Comparison of ENCODE assay signal across 20 mouse cellular contexts in the genomic region with DNA sequence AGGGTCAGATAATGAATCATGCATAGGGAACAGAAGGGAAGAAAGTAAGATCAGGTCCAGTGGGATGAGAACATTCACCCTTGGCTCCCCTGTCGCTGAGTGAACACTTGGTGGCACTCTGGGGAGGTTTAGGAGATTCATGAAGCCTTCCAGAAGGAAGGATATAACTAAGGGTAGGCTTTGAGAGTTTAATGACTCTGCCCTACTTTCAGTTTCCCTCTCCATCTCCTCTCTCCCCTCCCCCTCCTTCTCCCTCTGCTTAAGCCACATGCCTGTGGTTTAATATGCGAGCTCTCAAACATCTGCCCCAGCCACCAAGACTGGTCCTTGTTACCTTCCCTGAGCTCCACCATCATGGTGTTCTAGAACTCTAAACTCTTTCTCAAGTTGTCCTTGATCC.
DNase-seq lines count a peak whose midpoint lies in the region; ATAC-seq and TF ChIP-seq lines count a peak whose summit lies in the region.
"Had no signal": no experiment of that assay in that cellular context is flagged by ENCODE, and none has a peak within 500 bp of the region (broad histone marks: within the 10 kb centered on the region; RNA-seq: fewer than 3 reads in every experiment).

No protein-coding gene starts in this region.

- no peaks in the 10 kb centered on the region for H3K79me2 ChIP-seq in heart, adult 2 months (replicated peaks; ENCODE audit: control insufficient read depth, insufficient read depth, low read length)

- peak; percentile 22; the same call in 1 of the 2 replicates for TF ChIP-seq CTCF in heart, adult 2 months (IDR thresholded peaks at IDR 0.05)

- ATAC-seq in megakaryocyte progenitor cell, adult 5-6 weeks (replicated peaks; ENCODE audit: poor library complexity): no peak
- ATAC-seq: inflammation-experienced regulatory T-cells, adult 6 months; midbrain, embryonic 16.5 days had no signal

- no peaks in the 10 kb centered on the region for H3K36me3 ChIP-seq in heart, adult 2 months (ENCODE audit: control insufficient read depth, insufficient read depth, low read length)
- H3K36me3 ChIP-seq: forebrain, embryonic 10.5 days; hindbrain, embryonic 13.5 days; limb, embryonic 10.5 days had no signal

- H3K27ac ChIP-seq in heart, adult 2 months: no peak overlapping the region
- H3K27ac ChIP-seq: forebrain, embryonic 10.5 days; hindbrain, embryonic 13.5 days; limb, embryonic 10.5 days had no signal

- H3K4me1 ChIP-seq in heart, adult 2 months (ENCODE audit: control insufficient read depth, insufficient read depth, low read length): no peaks in the 10 kb centered on the region
- H3K4me1 ChIP-seq: forebrain, embryonic 10.5 days; hindbrain, embryonic 13.5 days; limb, embryonic 10.5 days had no signal

- no peak for TF ChIP-seq EP300 in heart, adult 2 months (IDR thresholded peaks at IDR 0.05; ENCODE audit: insufficient read depth, low read depth, low read length)

- TF ChIP-seq POLR2A in heart, adult 2 months (IDR thresholded peaks at IDR 0.05; ENCODE audit: insufficient read depth, low read depth, low read length): no peak

- no peak overlapping the region for H3K9ac ChIP-seq in heart, adult 2 months (ENCODE audit: low read depth, low read length)
- H3K9ac ChIP-seq: hindbrain, embryonic 13.5 days; lung, embryonic 14.5 days had no signal

- intact Hi-C loops in heart, adult 2 months (cut with DNase I): no loop called here
- intact Hi-C loops in heart, postnatal 10 days (cut with DNase I): no loop called here

- DNase-seq in heart, adult 2 months: no peak
- no peak for DNase-seq in heart, postnatal 10 days
- DNase-seq in kidney, adult 9 months: peak; percentile 28
- DNase-seq in kidney, postnatal 4 days: no peak
- DNase-seq in NIH3T3 (ENCODE audit: low read depth): peak; percentile 2
- peak; percentile 11 to 39 for DNase-seq in kidney, postnatal 36 days
- DNase-seq in spleen, postnatal 10 days (ENCODE audit: low spot score in 2 of 2): no peak
- DNase-seq: adrenal gland, postnatal 10 days; cerebellum, postnatal 25 days; embryo, embryonic 11 days; lung, embryonic 14.5 days; lung, postnatal 36 days; right cerebral cortex, postnatal 4 days; thymus, postnatal 14 days had no signal

- H3K27me3 ChIP-seq in heart, adult 2 months (ENCODE audit: control insufficient read depth, insufficient read depth, low read length): no peaks in the 10 kb centered on the region
- H3K27me3 ChIP-seq: hindbrain, embryonic 13.5 days had no signal

- no peak overlapping the region for H3K4me3 ChIP-seq in heart, adult 2 months
- H3K4me3 ChIP-seq: forebrain, embryonic 10.5 days; hindbrain, embryonic 13.5 days; limb, embryonic 10.5 days had no signal

- WGBS in heart, adult 2 months: 40% methylated on average over 2 of the region's 2 CpGs

Comparison
In these comparisons a context has a peak if more than half of its experiments do, and no peak if none do; other contexts are left out.
1. DNase-seq: peak in kidney, adult 9 months (single experiment), NIH3T3 (single experiment) and kidney, postnatal 36 days (2 of 2); none in heart, adult 2 months (0 of 2), heart, postnatal 10 days (0 of 2), kidney, postnatal 4 days (0 of 2) and spleen, postnatal 10 days (0 of 2).